Mouse (Mus musculus) mesoderm, embryonic 11.5 days (tissue): Measurements from ENCODE around the gene Olfr1164.

Experiments used
- DNase-seq: peaks from one replicate; pipeline ENCODE4 v3.0.0-alpha.2; 2012; ENCODE audit warnings: low read depth, low spot score

Gene Olfr1164

GRCm38 (mm10) chr2:88093866-88094265 lies at the start of gene Olfr1164:
Olfr1164 (minus strand) TSS chr2:88093966.
- DNase-seq, result no peak

DNA sequence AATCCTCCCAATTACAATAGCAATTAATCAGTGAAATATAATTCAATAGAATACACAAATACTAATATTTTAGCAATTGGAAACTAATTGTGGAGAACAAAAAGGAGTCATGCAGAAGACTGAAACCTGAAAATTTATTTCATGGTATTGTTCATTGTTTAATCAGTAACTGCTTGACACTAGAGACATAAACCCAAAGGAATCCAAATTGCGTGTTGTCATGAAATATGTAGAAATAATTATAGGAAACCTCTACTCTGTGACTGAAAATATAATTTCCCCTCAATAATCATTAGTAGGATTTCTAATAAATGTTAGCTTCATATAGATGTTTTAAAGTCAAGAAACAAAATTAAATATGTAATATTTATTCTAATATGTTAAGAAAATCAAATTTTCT lies 34.4 kb upstream of the Olfr1164 start, which contains the start of gene Olfr1166:
Gene Olfr1166 (minus strand): TSS at position 101 of the 400 bp plus-strand sequence.
- DNase-seq, result no peak

- no peak for DNase-seq
Observed at GRCm38 (mm10) chr2:88071730-88072129, 22.0 kb downstream of the Olfr1164 start, which contains the start of gene Olfr1163. Olfr1163 (minus strand) TSS chr2:88071830.

DNA sequence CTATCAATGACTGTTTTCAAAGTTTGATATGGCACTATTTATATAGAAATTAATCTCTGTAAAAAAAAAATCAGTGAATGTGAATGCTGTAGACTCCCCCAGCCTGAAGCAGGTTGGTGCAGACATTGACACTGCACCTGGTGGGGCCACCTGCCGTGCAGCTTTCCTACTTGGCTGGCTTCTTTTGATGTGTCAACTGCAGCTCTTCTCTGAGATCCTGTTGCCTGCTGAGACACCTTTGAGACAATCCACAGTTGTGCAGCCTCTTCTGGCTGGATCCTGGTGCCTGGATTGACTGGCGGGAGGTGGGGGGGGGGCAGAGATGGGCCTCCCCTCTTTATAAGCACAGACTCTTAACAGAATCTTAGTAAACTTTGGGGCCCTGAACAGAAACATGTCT lies 30.2 kb downstream of the Olfr1164 start:
- DNase-seq, result no peak

DNA sequence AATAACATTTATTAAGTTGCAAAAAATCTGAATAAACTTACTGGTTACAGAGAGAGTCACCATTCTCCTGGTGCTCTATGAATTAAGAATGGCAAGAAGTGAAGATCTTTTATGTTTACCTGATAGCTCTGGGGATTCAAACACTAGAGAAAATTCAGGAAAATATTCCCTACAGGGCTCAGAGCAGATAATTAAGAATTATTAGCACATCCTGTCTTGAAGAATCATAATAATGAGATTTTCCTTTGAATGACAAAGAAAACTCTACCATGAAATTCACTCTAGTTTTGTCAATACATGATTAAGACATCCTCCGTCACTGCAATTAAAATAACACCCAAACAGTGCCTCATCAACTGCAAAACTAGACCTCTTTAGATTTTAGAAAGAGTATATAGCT lies 42.7 kb downstream of the Olfr1164 start, which contains the start of gene Olfr1162:
Gene Olfr1162 (minus strand): TSS at position 101 of the 400 bp plus-strand sequence.
- no peak for DNase-seq
